Mouse (Mus musculus) kidney, adult 18-20 months (tissue): ENCODE measurements around the gene Vwce.

Experiments
- DNase-seq: peaks from one replicate; pipeline ENCODE4 v3.0.0; 2021

Gene Vwce

GRCm38 (mm10) chr19:10691660-10692059, 57.6 kb downstream of the Vwce start:
- no peak for DNase-seq

GRCm38 (mm10) chr19:10692361-10692760, 58.3 kb downstream of the Vwce start:
- no peak for DNase-seq

- peak; percentile 32 for DNase-seq
These were observed 60.1 kb downstream of the Vwce start for GRCm38 (mm10) chr19:10693926-10694682.

GRCm38 (mm10) chr19:10695801-10696200, 61.8 kb downstream of the Vwce start:
- no peak for DNase-seq

GRCm38 (mm10) chr19:10698131-10698991, 64.3 kb downstream of the Vwce start:
- DNase-seq, result no peak

- no peak for DNase-seq
These were observed 65.8 kb downstream of the Vwce start for GRCm38 (mm10) chr19:10699851-10700250.

GRCm38 (mm10) chr19:10701013-10701726, 67.2 kb downstream of the Vwce start:
- DNase-seq, result no peak

GRCm38 (mm10) chr19:10702125-10702524, 68.1 kb downstream of the Vwce start:
- no peak for DNase-seq

GRCm38 (mm10) chr19:10703470-10703869, 69.5 kb downstream of the Vwce start:
- no peak for DNase-seq

- no peak for DNase-seq
These were observed 73.3 kb downstream of the Vwce start for GRCm38 (mm10) chr19:10707087-10707875.

GRCm38 (mm10) chr19:10707881-10708280, 73.9 kb downstream of the Vwce start:
- DNase-seq, result no peak

GRCm38 (mm10) chr19:10708900-10709299, 74.9 kb downstream of the Vwce start:
- DNase-seq, result no peak

GRCm38 (mm10) chr19:10709360-10710087, 75.5 kb downstream of the Vwce start:
- DNase-seq, result peak; percentile 98

GRCm38 (mm10) chr19:10710088-10710511, 76.1 kb downstream of the Vwce start:
- DNase-seq, result peak; percentile 80

- DNase-seq, result no peak
These were observed 76.7 kb downstream of the Vwce start for GRCm38 (mm10) chr19:10710751-10711150.

- DNase-seq, result no peak
These were observed 78.2 kb downstream of the Vwce start for GRCm38 (mm10) chr19:10712194-10712593.

GRCm38 (mm10) chr19:10712646-10713045, 78.6 kb downstream of the Vwce start:
- no peak for DNase-seq

GRCm38 (mm10) chr19:10713551-10713950, 79.5 kb downstream of the Vwce start:
- no peak for DNase-seq

GRCm38 (mm10) chr19:10714168-10714567, 80.2 kb downstream of the Vwce start:
- no peak for DNase-seq

- peak; percentile 63 for DNase-seq
These were observed 80.9 kb downstream of the Vwce start for GRCm38 (mm10) chr19:10714682-10715475.

GRCm38 (mm10) chr19:10715476-10715875, 81.5 kb downstream of the Vwce start:
- peak; percentile 24 for DNase-seq
